Mouse (Mus musculus): ENCODE measurements at regions not wholly inside any gene's neighbourhood (a gene's known extent, or its start where the extent isn't known, plus 50 kb on each side); places are given as distances from the start of the nearest gene placed in this dataset.
A peak's percentile ranks its signal among the peaks of the same experiment; 100 is the strongest.

DNA sequence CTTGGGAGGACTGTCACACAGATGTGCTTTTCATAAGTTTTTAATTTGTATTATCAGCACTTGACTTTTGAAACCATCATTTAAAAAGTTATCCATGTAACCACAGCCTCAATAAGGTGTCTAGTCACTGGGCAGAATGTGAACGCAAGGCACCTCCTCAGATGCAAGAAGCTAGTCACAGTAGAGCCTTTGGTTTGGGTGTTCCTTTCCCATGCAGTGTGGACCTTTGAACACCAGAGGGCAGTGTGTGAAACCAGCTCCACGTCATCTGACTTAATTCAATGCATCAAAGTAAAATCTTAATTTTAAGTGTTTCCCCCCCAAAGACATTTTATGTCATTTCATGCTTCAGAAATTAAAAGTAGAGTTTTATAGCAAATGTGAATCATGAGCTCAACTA is 166.2 kb upstream of the Nabp1 start:
- DNase-seq (ENCODE audit: low spot score in 2 of 2) = peak; percentile 20 to 63

DNA sequence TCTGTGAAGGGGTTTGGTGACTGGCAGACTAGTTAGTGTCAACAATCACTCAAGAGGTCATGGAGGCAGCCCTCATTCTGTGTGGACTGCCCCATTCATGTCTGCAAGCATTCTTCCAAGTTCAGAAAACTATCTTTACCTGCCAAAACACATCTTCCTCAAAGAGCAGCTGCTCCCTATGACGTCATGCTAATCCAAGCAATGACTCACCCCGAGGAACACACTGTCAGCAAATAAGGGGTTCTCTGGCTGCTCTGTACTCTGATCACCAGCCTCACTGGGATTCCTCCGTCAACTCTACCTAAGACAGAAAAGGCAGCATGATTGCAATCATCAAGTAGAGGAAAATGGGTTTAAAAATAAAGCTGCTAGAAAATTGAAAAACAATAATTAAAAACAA is 165.4 kb upstream of the Nabp1 start:
- no peak for DNase-seq (ENCODE audit: low spot score in 2 of 2)

DNA sequence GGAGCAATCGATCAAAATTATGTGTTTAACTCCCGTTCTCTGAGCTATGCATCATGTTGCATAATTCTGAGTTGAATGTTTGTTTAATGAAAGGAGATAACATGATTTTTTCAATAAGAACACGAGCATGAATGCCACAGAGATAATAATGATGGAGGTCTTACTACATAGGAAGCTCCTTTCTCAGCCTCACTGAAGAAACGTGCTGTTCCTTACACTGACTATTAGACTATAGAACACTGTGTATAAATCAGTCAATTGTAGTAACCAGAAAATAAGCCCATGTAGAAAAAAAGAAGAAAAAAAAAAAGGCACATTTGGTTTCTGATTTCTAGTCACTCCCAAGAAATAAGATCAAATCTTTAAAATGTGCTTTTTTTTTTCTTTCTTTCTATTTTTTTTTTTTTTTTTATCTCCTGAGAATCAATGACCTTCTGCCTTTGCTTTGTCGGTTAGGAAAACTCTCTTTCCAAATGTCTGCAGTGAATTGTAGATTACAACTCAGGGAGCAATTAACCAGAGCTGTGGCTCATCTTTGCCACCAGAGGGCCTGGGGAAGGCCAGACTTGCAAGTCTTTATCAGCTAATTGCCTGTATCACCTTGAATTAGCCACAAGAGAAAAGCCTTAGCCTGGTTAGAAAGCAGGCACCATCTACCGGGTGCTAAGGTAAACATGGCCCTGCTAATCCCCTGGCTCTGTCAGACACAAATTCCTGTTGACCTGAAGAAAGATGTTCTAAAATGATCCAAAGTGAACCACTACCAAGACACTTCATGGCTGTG is 160.5 kb upstream of the Nabp1 start:
- no peak for DNase-seq (ENCODE audit: low spot score in 2 of 2)

DNA sequence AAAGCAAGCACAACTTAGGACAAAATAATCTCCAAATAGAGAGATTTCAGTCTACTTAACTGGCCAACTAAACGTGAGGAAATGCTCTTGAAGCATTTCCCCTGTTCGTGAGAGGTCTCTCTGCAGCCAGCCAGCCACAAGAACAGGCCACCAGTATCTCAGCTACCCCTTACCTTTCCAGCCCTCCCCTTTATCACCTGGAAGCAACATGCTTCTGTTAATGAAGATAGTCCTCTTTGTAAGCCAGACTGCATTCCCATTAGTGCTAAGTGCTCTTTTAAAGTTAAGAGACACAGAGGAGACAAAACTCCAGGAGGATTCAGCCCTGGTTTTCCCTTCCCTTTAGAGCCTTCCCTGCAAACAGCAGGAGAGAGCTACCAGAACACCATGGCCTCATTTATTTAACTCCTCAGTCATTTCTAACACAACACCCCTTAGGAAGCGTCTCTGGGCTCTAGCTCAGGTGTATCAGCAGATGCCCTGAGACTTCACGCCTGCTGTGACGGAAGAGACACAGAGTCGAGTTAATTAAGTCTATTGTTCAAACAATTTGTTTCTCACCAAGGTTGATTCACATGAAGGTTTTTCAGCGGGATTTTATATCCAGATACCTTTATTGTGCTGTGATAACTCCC is 157.8 kb upstream of the Nabp1 start:
- DNase-seq (ENCODE audit: low spot score in 2 of 2) = no peak

DNA sequence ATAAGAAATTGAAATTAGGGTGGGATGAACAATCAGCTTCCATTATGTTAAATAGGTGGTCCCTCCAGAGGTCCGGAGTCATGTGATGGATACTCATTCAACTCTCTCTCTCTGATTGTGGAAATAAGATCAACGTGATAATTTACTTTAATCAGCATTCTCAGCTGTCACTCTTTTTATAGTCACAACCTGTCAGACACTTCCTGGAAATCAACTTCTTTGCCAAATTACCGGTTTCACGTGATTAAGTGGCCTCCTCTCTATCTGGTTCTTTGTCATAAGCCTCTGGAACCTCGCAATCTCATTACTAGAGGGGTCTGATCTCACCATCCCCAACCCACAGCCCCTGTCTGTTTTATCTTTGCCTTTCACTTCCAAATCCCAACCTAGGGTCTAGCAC is 155.6 kb upstream of the Nabp1 start:
- no peak for DNase-seq (ENCODE audit: low spot score in 2 of 2)

DNA sequence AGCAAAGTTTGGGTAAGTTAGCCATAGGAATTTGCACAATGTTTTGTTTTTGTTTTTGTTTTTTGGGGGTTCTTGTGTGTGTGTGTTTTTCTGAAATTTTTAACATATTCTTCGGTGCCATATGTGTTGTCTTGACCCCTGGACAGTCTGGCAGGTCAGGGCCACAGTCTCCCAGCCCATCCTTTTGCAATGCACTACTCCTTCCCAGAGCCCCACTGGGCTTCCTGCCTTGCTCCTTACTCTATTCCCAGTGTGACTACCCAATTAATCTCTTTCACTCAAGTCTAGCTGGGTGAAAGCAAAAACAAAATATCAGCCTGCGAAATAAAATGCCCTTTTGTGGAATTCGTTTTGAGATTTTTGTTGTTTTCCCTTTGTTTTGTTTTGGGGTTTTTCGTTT is 154.6 kb upstream of the Nabp1 start:
- DNase-seq (ENCODE audit: low spot score in 2 of 2) = no peak

DNA sequence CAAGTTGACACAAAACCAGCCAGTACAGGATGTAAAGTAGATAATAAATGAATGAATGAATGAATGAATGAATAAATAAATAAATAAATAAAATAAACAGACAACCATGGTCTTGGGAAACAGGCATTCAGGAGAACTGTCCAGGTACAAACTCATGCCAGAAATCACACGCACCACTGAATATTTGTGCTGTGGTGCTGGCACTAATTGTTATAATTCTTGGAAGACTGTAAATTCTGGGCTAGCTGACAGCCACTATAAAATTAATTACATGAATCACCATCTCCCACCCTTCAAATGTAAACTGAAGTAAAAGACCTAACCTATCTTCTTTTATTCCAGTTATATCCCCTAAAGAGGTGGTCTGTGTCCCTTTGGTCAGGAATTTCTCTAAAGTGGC is 151.6 kb upstream of the Nabp1 start:
- no peak for DNase-seq (ENCODE audit: low spot score in 2 of 2)

DNA sequence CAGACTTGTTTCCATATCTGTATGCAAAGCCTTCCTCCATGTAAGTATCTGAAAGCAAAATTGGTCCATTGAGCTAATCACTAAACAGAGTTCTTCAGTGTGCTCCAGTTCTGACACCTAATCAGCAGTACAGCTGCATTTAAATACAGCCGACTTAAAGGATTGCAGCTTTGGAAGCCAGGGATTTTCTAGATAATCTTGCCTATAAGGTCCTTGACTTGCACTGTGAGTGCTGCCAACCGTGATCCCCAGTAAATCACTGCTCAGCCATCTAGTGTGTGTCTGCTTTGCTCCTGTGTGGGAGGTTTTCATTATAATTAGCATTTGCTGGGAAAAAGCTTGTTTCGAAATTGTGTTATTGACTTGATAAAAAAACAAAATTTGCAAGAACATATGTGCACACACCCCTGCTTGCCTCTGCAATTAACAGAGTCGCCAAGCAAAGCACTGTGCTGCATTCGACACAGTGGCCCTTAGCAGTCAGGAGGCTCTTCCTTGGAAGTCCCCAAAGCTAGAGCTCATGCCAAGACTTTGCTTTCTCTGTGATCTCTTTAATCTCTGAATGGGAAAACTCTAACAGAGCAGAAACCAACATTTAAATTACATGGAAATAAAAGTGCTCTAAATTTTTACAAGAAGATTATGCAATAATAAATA is 150.0 kb upstream of the Nabp1 start:
- DNase-seq (ENCODE audit: low spot score in 2 of 2) = no peak

DNA sequence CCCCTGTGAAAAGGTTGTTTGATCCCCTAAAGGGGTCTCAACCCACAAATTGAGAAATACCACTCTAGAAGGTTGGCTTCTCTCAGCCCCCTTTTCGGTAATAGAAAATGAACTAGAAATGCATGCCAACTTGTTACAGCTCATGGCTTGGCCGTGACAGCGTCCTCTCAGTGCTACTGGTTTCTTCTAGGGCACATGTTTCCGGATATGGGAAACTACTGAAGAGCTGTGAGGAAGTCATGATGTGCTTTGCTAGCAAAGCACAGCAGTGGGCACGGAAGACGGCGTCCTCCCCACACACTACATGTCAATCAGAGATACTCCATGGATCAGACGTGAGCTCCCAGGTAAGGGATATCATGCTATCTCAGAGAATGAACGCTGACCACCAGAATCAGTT is 148.1 kb upstream of the Nabp1 start:
- DNase-seq (ENCODE audit: low spot score in 2 of 2) = no peak

DNA sequence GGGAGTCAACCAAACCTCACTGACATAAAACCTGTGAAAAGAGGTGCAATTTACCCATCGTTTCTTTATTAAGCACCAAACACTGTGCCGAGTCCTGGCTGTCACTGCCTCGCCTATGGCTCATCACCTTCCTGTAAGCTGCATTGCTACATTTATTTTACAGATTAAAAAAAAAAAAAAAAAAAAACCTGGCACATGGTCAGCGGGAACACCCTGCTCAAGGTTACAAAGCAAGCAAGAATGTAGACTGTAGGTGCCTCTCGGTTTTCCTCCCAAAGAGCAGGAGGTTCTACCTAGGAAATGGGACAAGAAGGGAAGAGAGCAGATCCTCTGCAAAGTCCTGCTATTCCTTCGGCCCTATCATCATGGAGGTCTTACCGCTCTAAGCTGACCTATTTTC is 146.9 kb upstream of the Nabp1 start:
- no peak for DNase-seq (ENCODE audit: low spot score in 2 of 2)

DNA sequence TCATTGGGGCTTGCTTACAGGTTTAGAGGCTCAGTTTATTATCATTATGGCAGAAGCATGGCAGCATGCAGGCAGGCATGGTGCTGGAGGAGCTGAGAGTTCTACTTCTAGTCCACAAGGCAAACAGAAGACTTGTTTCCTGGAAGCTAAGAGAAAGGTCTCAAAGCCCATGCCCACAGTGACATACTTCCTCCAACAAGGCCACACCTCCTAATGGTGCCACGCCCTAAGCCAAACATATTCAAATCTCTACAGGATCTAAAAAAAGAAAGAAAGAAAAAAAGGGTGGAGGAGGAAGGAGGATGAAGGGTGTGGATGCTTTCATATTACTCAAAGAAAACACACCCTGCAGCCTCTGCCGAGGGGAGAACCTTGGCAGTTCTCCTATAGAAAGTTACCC is 146.3 kb upstream of the Nabp1 start:
- no peak for DNase-seq (ENCODE audit: low spot score in 2 of 2)

DNA sequence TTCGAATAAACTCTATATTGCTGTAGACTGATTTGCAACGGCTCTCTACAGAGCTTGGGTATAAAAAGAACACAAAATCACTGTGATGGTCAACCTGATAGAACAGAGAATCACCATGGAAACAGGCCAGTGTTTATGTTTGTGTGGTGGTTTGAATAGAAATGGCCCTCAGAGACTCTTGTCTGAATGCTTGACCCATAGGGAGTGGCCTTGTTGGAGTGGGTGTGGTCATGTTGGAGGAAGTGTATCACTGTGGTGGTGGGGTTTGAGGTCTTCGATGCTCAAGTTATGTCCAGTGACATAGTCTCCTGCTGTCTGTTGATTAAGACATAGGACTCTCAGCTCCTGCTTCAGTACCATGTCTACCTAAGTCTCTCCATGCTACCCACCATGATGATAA is 144.8 kb upstream of the Nabp1 start:
- no peak for DNase-seq (ENCODE audit: low spot score in 2 of 2)

DNA sequence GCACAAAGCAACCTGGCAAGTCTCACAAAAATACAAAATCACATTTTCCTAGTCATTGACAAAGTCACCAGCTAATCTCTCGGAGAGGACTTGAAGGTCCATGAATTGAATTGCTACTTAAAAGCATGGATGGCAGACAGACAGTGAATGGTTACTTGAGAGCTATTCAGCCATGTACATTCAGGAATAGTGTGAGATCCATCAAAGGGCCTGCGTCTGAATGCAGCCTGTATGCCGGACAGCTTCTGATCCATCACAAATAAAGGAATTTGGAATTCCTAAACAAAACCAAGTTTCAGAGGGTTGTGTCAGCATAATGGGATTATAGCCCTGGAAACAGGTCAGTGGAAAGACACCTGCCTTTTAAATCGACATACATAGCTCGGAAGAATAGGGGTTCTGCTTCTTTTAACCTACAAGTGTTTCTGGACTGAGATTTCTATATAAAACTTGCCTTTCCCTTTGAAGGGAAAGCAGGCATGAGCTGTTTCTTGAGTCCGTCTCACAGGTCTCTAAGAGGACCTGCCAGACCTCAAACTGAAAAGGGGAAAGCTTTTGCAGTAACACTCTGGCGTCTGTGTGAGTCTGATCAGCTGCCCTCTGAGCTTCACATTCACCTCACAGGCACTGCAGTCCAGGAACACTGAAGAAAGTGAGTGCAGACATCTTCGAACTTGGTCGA is 144.1 kb upstream of the Nabp1 start:
- no peak for DNase-seq (ENCODE audit: low spot score in 2 of 2)

DNA sequence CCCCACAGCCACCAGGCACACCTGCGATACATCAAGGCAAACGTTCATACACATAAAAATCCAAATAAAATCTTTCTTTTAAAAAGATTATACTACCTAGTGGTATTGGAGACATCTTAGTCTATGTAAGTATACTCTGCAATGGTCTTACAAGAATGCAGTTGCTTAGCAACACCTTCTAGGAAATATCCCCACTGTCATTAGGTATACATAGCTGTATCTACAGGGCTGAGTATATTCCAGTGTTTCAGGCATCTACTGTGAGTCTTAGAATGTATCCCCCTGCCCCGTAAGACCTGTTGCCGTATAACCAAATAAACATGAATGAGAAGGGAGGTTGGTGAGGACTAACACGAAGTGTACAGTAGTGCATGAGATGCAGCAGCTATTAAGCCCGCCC is 142.8 kb upstream of the Nabp1 start:
- no peak for DNase-seq (ENCODE audit: low spot score in 2 of 2)

DNA sequence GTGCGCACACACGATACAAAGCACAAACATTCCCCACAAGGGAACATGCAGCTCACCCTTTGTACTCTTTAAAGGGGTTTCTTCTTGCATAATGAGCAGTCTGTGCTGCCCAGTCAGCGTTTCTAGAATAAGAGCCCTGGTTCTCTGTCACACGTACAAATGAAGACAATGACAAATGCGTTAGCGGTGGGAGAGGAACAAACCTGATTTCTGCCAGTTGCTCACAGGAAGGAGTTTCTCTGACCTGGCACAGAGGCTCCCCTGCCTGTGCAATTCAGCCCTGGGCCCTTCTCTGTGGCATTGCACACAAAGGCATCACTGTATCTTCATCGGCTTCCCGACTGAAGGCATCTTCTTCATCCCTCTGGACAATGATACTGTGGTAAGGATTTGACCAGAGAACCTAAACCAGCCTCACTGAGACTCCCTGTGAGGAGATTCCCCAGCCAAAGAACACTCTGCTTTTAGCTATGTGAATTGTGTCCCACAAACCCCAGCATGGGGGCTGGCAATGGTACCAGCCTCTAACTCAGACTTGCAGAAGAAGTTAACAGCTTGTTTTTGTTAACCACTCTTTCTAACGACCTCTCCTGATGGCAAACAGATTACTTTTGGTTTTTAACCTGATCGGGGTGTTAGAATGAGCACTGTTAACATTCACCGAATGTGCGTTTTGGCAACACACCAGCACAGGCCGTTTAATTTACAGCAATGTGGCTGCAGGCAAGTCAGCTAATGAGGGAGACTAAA is 139.5 kb upstream of the Nabp1 start:
- no peak for DNase-seq (ENCODE audit: low spot score in 2 of 2)

DNA sequence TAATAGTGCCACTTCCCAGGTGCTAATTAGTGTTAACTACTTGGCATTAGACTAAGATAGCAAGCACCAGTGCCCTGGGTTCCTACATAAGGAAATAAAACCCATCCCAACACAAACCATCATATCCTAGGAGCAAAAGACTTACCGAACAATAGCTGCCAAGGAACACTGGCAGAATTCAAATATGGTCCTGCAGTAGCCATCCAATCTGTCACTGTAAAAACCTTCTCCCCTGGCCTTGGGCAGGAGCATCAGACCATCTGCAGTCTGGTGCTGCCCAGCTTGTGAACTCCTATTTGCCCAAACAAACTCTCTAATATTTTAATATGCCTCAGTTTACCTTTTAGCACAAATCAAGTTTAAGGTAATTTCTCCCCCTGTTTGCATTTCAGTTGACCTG is 137.9 kb upstream of the Nabp1 start:
- no peak for DNase-seq (ENCODE audit: low spot score in 2 of 2)

DNA sequence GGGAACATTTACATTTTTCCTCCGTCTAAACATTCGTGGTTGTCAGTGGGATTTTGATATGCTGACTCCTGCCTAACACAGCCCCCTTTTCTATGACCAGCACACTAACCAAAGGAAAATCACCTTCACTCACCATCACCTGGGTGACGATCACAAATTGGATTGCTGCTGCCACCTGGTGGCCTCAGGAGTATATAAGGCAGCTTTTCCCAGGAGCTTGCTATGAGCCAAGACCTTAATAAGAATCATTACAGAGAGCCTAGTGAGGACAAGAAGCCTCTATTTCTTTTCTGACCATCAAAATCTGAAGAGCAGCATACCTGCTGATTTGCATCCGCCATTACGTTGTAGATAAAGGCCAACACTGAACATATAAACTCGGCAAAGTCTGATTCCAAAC is 137.3 kb upstream of the Nabp1 start:
- peak in 1 of 2 experiments; percentile 7 for DNase-seq (ENCODE audit: low spot score in 2 of 2)

DNA sequence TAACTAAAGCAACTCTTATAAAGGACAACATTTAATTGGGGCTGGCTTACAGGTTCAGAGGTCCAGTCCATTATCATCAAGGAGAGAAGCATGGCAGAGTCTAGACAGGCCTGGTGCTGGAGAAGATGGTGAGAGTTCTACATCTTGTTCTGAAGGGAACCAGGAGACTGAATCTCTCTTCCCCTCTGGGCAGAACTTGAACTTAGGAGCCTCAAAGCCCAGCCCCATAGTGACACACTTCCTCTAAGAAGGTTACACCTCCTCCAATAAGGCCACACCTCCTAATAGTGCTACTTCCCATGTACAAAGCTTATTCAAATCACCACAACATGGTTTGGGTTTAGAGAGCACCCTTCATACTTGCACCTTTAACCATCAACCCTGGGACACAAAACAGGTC is 136.5 kb upstream of the Nabp1 start:
- no peak for DNase-seq (ENCODE audit: low spot score in 2 of 2)

DNA sequence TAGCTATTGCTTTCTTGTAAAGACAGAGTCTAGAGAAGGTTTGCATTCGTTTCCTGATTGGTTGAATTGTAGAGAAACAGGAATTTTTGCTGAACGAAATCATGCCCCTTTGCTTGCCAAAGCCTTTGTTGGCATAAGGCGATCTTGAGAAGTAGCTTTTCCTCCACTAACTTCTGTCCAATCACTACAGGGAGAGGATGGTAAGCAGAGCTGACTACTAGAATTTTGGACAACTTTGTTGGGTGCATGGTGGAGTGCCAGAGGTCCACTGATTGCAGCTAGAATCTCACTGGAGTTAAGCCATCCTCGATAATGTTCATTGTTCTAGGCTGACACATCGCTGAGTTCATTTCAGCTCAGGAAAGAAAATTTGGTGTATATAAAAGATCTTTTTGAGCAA is 131.1 kb upstream of the Nabp1 start:
- no peak for DNase-seq (ENCODE audit: low spot score in 2 of 2)

DNA sequence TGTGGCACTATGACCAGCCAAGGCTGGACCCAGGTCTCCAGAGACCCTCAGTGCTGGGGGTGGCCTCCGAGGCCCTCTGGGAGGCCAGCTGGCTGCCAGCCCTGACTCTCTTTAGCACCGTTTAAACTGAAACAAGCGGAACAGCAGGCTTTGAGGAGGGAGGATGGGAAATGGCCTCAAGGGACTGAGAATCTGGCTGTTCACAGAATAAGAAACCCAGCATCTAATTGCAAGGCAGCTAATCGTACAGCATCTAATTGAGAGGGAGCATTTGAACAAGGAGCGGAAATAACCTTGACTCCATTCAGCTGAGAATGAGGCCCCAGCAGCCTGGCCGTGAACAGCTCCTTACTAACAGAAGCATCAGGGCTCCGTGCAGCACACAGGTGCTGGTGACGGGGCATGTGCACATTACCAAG is 129.2 kb upstream of the Nabp1 start:
- peak in 1 of 2 experiments; percentile 2 for DNase-seq (ENCODE audit: low spot score in 2 of 2)

DNA sequence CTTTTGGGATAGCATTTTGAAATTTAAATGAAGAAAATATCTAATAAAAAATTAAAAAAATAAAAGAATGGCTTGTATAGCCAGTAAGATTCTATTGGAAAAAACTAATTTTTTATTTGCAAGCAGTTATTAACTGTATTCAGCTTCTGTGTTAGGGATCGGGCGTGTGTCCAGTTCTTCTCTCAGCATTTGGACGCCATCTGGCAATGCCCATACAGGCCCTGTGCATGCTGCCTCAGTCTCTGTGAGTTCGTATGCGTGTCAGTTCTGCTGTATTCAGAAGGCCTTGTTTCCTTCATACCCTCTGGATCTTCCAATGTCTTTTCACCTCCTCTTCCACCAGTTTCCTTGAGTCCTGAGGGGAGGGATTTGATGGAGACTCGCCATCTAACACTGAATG is 123.8 kb upstream of the Nabp1 start:
- no peak for DNase-seq (ENCODE audit: low spot score in 2 of 2)

DNA sequence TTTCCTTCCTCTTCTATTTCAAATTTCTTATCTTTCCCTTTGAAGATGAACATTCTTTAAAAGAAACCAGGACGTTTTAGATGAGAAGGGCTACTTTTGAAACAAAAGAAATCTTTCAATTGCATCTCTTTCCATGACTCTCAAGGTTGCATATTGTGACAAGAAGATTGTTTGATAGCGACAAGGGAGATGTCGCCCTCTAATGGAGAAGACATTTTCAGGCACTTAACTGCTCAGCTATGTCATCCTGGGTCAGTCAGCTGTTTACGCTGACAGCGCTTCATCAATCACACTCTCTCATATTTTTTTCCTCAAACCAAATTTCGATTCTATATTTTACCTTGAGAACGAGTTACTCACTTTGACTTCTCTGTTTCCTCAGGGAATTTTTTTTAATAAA is 122.2 kb upstream of the Nabp1 start:
- DNase-seq (ENCODE audit: low spot score in 2 of 2) = no peak
